Mouse (Mus musculus) urinary bladder, postnatal 10 days (tissue): ENCODE measurements around the gene Srbd1.

Experiments
- DNase-seq: peaks from one replicate; pipeline ENCODE4 v3.0.0; 2022; ENCODE audit warnings: low spot score

Srbd1 gene

GRCm38 (mm10) chr17:86145079-86145951 is at the start of gene Srbd1:
Srbd1 (minus strand) TSS chr17:86145175.
- DNase-seq = peak; percentile 71

- no peak for DNase-seq
Observed at GRCm38 (mm10) chr17:86193979-86194378, 49.0 kb upstream of the Srbd1 start.

- DNase-seq = no peak
Observed at GRCm38 (mm10) chr17:86187777-86188176, 42.8 kb upstream of the Srbd1 start.

- no peak for DNase-seq
Observed at GRCm38 (mm10) chr17:86185584-86185983, 40.6 kb upstream of the Srbd1 start.

GRCm38 (mm10) chr17:86184552-86185209 is 39.7 kb upstream of the Srbd1 start:
- DNase-seq = no peak

GRCm38 (mm10) chr17:86183788-86184187 is 38.8 kb upstream of the Srbd1 start:
- no peak for DNase-seq

GRCm38 (mm10) chr17:86176722-86177121 is 31.7 kb upstream of the Srbd1 start:
- DNase-seq = no peak

- no peak for DNase-seq
Observed at GRCm38 (mm10) chr17:86175516-86175915, 30.5 kb upstream of the Srbd1 start.

GRCm38 (mm10) chr17:86170164-86170958 is 25.4 kb upstream of the Srbd1 start:
- no peak for DNase-seq

- DNase-seq = no peak
Observed at GRCm38 (mm10) chr17:86169092-86169491, 24.1 kb upstream of the Srbd1 start.

GRCm38 (mm10) chr17:86168231-86168981 is 23.4 kb upstream of the Srbd1 start:
- no peak for DNase-seq

- peak; percentile 59 for DNase-seq
Observed at GRCm38 (mm10) chr17:86167320-86168230, 22.6 kb upstream of the Srbd1 start, which contains the start of gene Prkce. Prkce (plus strand) TSS chr17:86167785.

GRCm38 (mm10) chr17:86166567-86167319 is 21.8 kb upstream of the Srbd1 start:
- peak; percentile 63 for DNase-seq

GRCm38 (mm10) chr17:86166051-86166566 is 21.1 kb upstream of the Srbd1 start:
- DNase-seq = no peak

- DNase-seq = no peak
Observed at GRCm38 (mm10) chr17:86164416-86164815, 19.4 kb upstream of the Srbd1 start.

GRCm38 (mm10) chr17:86162672-86163071 is 17.7 kb upstream of the Srbd1 start:
- DNase-seq = no peak

- DNase-seq = no peak
Observed at GRCm38 (mm10) chr17:86156999-86157398, 12.0 kb upstream of the Srbd1 start.

- no peak for DNase-seq
Observed at GRCm38 (mm10) chr17:86150867-86151348, 5.9 kb upstream of the Srbd1 start.

GRCm38 (mm10) chr17:86149726-86150125 is 4.8 kb upstream of the Srbd1 start:
- no peak for DNase-seq
